8 mouse cellular contexts compared by ENCODE assay signal in the genomic region with DNA sequence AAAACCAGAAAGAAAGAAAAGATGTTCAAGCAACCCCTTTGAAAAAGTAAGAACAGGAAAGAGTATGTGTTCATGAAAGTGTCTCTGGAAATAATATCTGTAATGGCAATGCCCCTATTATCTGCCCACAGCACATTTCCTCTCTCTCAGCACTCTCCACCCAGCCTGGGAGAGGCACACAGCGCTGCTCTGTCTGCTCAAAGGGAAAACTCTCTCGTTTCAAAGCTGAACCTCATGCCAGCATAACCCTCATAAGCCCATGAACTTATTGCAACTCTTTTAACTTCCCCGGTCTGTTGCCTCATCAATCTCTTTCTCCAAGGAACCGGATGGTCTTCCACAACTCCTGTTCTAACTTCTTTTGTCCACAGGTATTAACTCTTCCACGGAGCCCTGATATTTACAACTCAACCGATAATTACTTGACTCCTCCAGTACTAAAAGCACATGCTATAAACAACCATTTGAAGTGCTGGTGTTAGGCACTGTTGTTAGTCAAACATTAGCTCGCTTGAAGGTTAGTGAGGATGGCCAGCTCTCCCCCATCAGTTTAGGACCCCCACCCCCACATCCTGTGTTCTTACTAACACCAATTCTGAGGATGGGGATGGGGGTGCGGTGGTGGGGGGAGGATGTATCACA. TPM values are rescaled to one million over a fixed set of nuclear protein-coding genes. Genes with fewer than 3 reads are reported as not detected.
DNase-seq lines count a peak whose midpoint lies in the region; ATAC-seq and TF ChIP-seq lines count a peak whose summit lies in the region.

No protein-coding gene starts in this region.

- H3K4me1 ChIP-seq in liver, adult 2 months (ENCODE audit: control insufficient read depth, insufficient read depth, low read length), result peaks cover 14% of the 10 kb centered on the region

- H3K27ac ChIP-seq in layer of hippocampus, adult 2 months, result peak overlapping the region; percentile 78
- no peak overlapping the region for H3K27ac ChIP-seq in liver, adult 2 months (replicated peaks; ENCODE audit: insufficient read depth, low read depth, low read length)

- TF ChIP-seq POLR2A in liver, adult 2 months (IDR thresholded peaks at IDR 0.05; ENCODE audit: extremely low read depth, insufficient read depth, low read length), result no peak

- H3K36me3 ChIP-seq in liver, adult 2 months (ENCODE audit: control insufficient read depth, insufficient read depth, low read length), result peaks cover 15% of the 10 kb centered on the region

- H3K79me2 ChIP-seq in liver, adult 2 months (ENCODE audit: control insufficient read depth, insufficient read depth, low read length), result peaks cover 7% of the 10 kb centered on the region; the same call in 1 of the 2 replicates

- peak; percentile 85 for ATAC-seq in erythroid progenitor cell, adult 5-6 weeks (replicated peaks; ENCODE audit: low FRiP score, poor library complexity, severe bottlenecking)

- no peak for DNase-seq in layer of hippocampus, adult 2 months (ENCODE audit: low spot score in 2 of 2)
- DNase-seq in layer of hippocampus, postnatal 36 days, result no peak
- peak; percentile 24 for DNase-seq in liver, adult 2 months (ENCODE audit: extremely low read depth, low read depth, low spot score)
- DNase-seq in spleen, postnatal 4 days (ENCODE audit: low spot score in 2 of 2), result peak; percentile 72 to 77
- DNase-seq in gastrocnemius, postnatal 14 days, result no peak
- no peak for DNase-seq in thymus, postnatal 4 days
- DNase-seq in frontal cortex, adult 2 months (ENCODE audit: extremely low spot score in 1 of 2, low spot score in 1 of 2), result no peak

- no peak overlapping the region for H3K4me3 ChIP-seq in layer of hippocampus, adult 2 months
- no peak overlapping the region for H3K4me3 ChIP-seq in liver, adult 2 months (ENCODE audit: insufficient read depth, low read depth, low read length)

- TF ChIP-seq CTCF in layer of hippocampus, adult 2 months (conservative IDR thresholded peaks at IDR 0.05), result no peak
- no peak for TF ChIP-seq CTCF in liver, adult 2 months (IDR thresholded peaks at IDR 0.05; ENCODE audit: low read depth, low read length)

- intact Hi-C loops in gastrocnemius, postnatal 14 days (cut with DNase I; ENCODE audit: low total_unique reads), result no loop called here

- H3K9ac ChIP-seq in liver, adult 2 months (ENCODE audit: low read depth, low read length), result no peak overlapping the region

- H3K27me3 ChIP-seq in liver, adult 2 months (ENCODE audit: control insufficient read depth, insufficient read depth, low read length), result no peaks in the 10 kb centered on the region

- 11% methylated on average over 8 of the region's 8 CpGs for WGBS in liver, adult 2 months

RNA-seq across cellular contexts. Expression of a gene that starts 23.7 kb away (rescaled TPM):
- 10 to 100 TPM; 23.0 to 28.3 TPM for total RNA-seq in layer of hippocampus, adult 2 months (2021)
- total RNA-seq in layer of hippocampus, postnatal 36 days (2021), result 10 to 100 TPM; 17.9 to 23.0 TPM
- 183 and 280 TPM in 2 replicates for total RNA-seq in erythroid progenitor cell, adult 5-6 weeks (2015; ENCODE audit: low replicate concordance)
- 256 and 270 TPM in 2 replicates for total RNA-seq in erythroid progenitor cell, adult 5-6 weeks (2017; ENCODE audit: low replicate concordance)
- 14.3 and 20.9 TPM in 2 replicates for total RNA-seq in liver, adult 2 months (2014; rRNA removed)
- 4.7 and 4.8 TPM in 2 replicates for polyA plus RNA-seq in liver, adult 2 months (2012; rRNA removed)
- 10 to 100 TPM; 12.7 to 13.6 TPM for total RNA-seq in gastrocnemius, postnatal 14 days (2021)
- polyA plus RNA-seq in frontal cortex, adult 2 months (2012; rRNA removed), result 21.1 and 21.5 TPM in 2 replicates

RNA-seq across cellular contexts. Expression of a gene that starts 26.5 kb away (rescaled TPM):
- 10 to 100 TPM; 23.3 to 26.0 TPM for total RNA-seq in layer of hippocampus, adult 2 months (2021)
- total RNA-seq in layer of hippocampus, postnatal 36 days (2021), result 10 to 100 TPM; 25.5 to 27.5 TPM
- 78.8 and 83.3 TPM in 2 replicates for total RNA-seq in erythroid progenitor cell, adult 5-6 weeks (2015; ENCODE audit: low replicate concordance)
- 48.9 and 82.8 TPM in 2 replicates for total RNA-seq in erythroid progenitor cell, adult 5-6 weeks (2017; ENCODE audit: low replicate concordance)
- total RNA-seq in liver, adult 2 months (2014; rRNA removed), result 10.6 and 11.5 TPM in 2 replicates
- 15.7 and 16.6 TPM in 2 replicates for polyA plus RNA-seq in liver, adult 2 months (2012; rRNA removed)
- 10 to 100 TPM; 21.9 to 26.3 TPM for total RNA-seq in gastrocnemius, postnatal 14 days (2021)
- polyA plus RNA-seq in frontal cortex, adult 2 months (2012; rRNA removed), result 23.5 and 26.1 TPM in 2 replicates

RNA-seq across cellular contexts. Expression of a gene that starts 26.6 kb away (rescaled TPM):
- total RNA-seq in layer of hippocampus, adult 2 months (2021), result 10 to 100 TPM; 12.0 to 16.1 TPM
- 10 to 100 TPM; 14.6 to 15.1 TPM for total RNA-seq in layer of hippocampus, postnatal 36 days (2021)
- total RNA-seq in erythroid progenitor cell, adult 5-6 weeks (2015; ENCODE audit: low replicate concordance), result 53.0 and 65.4 TPM in 2 replicates
- total RNA-seq in erythroid progenitor cell, adult 5-6 weeks (2017; ENCODE audit: low replicate concordance), result 47.2 and 50.9 TPM in 2 replicates
- 1.6 and 1.8 TPM in 2 replicates for total RNA-seq in liver, adult 2 months (2014; rRNA removed)
- polyA plus RNA-seq in liver, adult 2 months (2012; rRNA removed), result 0.61 and 0.62 TPM in 2 replicates
- total RNA-seq in gastrocnemius, postnatal 14 days (2021), result 10 to 100 TPM; 13.2 to 23.0 TPM
- 8.1 and 8.8 TPM in 2 replicates for polyA plus RNA-seq in frontal cortex, adult 2 months (2012; rRNA removed)

Comparison
In these comparisons a context has a peak if more than half of its experiments do, and no peak if none do; other contexts are left out.
1. DNase-seq: peak in liver, adult 2 months (single experiment) and spleen, postnatal 4 days (2 of 2); none in layer of hippocampus, adult 2 months (0 of 2), layer of hippocampus, postnatal 36 days (0 of 2), gastrocnemius, postnatal 14 days (single experiment), thymus, postnatal 4 days (single experiment) and frontal cortex, adult 2 months (0 of 2).